Mouse (Mus musculus) liver, embryonic 11.5 days (tissue): ENCODE data around the gene Cebpb. TPM values are rescaled to one million over a fixed set of nuclear protein-coding genes. Genes with fewer than 3 reads are reported as not detected.
A peak's percentile ranks its signal among the peaks of the same experiment; 100 is the strongest.

Source experiments
- ATAC-seq: fragments of 200-750 bp; cut with Nextera tagmentation; replicated peaks from 2 replicates; pipeline ENCODE4 v1.8.0; 2017; ENCODE audit warnings: moderate number of reproducible peaks, mild to moderate bottlenecking, moderate TSS enrichment, moderate library complexity; ENCODE audit not compliant: low FRiP score
- DNase-seq: peaks from one replicate; pipeline ENCODE4 v3.0.0-alpha.2; 2017; ENCODE audit warnings: low spot score
- H3K27ac ChIP-seq: fragments of 300-500 bp; sonication (generic); 2 replicates; pipeline ENCODE4 v1.5.1; 2014; ENCODE audit warnings: mild to moderate bottlenecking, low read depth, low read length, control low read depth
- H3K27me3 ChIP-seq: fragments of 300-500 bp; sonication (generic); replicated peaks from 2 replicates; pipeline ENCODE4 v1.6.1; 2014; ENCODE audit warnings: low read length, mixed read lengths; ENCODE audit not compliant: control insufficient read depth, insufficient read depth
- H3K36me3 ChIP-seq: fragments of 300-500 bp; sonication (generic); 2 replicates; pipeline ENCODE4 v1.6.1; 2014; ENCODE audit warnings: mild to moderate bottlenecking, low read length, moderate library complexity, mixed read lengths; ENCODE audit not compliant: control insufficient read depth, insufficient read depth
- H3K4me1 ChIP-seq: fragments of 300-500 bp; sonication (generic); replicated peaks from 2 replicates; pipeline ENCODE4 v1.6.1; 2014; ENCODE audit warnings: low read length, mixed read lengths; ENCODE audit not compliant: control insufficient read depth, insufficient read depth
- H3K4me2 ChIP-seq: fragments of 300-500 bp; sonication (generic); 2 replicates; pipeline ENCODE4 v1.6.1; 2014; ENCODE audit warnings: mild to moderate bottlenecking, control low read depth, moderate library complexity
- H3K4me3 ChIP-seq: fragments of 300-500 bp; sonication (generic); 2 replicates; pipeline ENCODE4 v1.5.1; 2014; ENCODE audit warnings: low read depth, low read length, control low read depth
- H3K9ac ChIP-seq: fragments of 300-500 bp; sonication (generic); 2 replicates; pipeline ENCODE4 v1.6.1; 2014; ENCODE audit warnings: low read depth, low read length, control low read depth
- H3K9me3 ChIP-seq: fragments of 300-500 bp; sonication (generic); 2 replicates; pipeline ENCODE4 v1.6.1; 2016; ENCODE audit warnings: low read length, inconsistent platforms, mixed read lengths; ENCODE audit not compliant: control insufficient read depth
- WGBS: fragments of 180-500 bp; shearing (Covaris S2); extraction: QIAGEN DNeasy Blood & Tissue Kit; methylation state at CpG from one replicate; pipeline ENCODE4 v1.1.7; 2014; 5-methylcytosine and 5-hydroxymethylcytosine counted together
- polyA plus RNA-seq: library from polyadenylated mRNA; unstranded; fragments of >200 nt; fragmentation: Nextera tagmentation; extraction: Ambion mirVana; gene quantifications from 2 replicates; pipeline ENCODE4 v1.2.1, GENCODE M21; 2014

The Cebpb gene
- polyA plus RNA-seq, 1 experiment from 2014 or later = 13.9 TPM

GRCm38 (mm10) chr2:167652694-167653093, 36.0 kb upstream of the Cebpb start:
- DNase-seq (no peak), ATAC-seq (no peak)
- Histone ChIP-seq H3K4me1 (peaks cover 5% of the 10 kb centered on the region; the same call in 1 of the 2 replicates), H3K9ac (no peak overlapping the region), H3K27me3 (peaks cover 4% of the 10 kb centered on the region; the same call in 1 of the 2 replicates), H3K9me3 (no peaks in the 10 kb centered on the region), H3K36me3 (peaks cover 13% of the 10 kb centered on the region; the same call in 1 of the 2 replicates), H3K27ac (no peak overlapping the region), H3K4me2 (no peak overlapping the region), H3K4me3 (no peak overlapping the region)
- 76% methylated on average over 7 of the region's 7 CpGs for WGBS

- Histone ChIP-seq H3K27me3 (peaks cover 11% of the 10 kb centered on the region), H3K9me3 (no peaks in the 10 kb centered on the region), H3K9ac (no peak overlapping the region), H3K4me3 (no peak overlapping the region), H3K27ac (no peak overlapping the region; the same call in 1 of the 2 replicates), H3K36me3 (peaks cover 14% of the 10 kb centered on the region; the same call in 1 of the 2 replicates), H3K4me1 (peaks cover 18% of the 10 kb centered on the region), H3K4me2 (no peak overlapping the region)
- DNase-seq (no peak), ATAC-seq (no peak)
- 93% methylated on average over 10 of the region's 10 CpGs for WGBS
Measured at GRCm38 (mm10) chr2:167654911-167655600, 33.7 kb upstream of the Cebpb start.

- H3K4me2 ChIP-seq = peak overlapping the region; percentile 31
- ATAC-seq (no peak), DNase-seq (no peak)
- 0 out of 2 replicates have a peak overlapping the region, but pooled peaks have one; percentile 1 for H3K4me3 ChIP-seq
- H3K27ac ChIP-seq = peak overlapping the region; percentile 25; the same call in 1 of the 2 replicates
- H3K9ac ChIP-seq = peak overlapping the region; percentile 3; the same call in 1 of the 2 replicates
- peaks cover 11% of the 10 kb centered on the region; the same call in 1 of the 2 replicates for H3K36me3 ChIP-seq
- H3K27me3 ChIP-seq = peaks cover 7% of the 10 kb centered on the region; the same call in 1 of the 2 replicates
- no peaks in the 10 kb centered on the region for H3K9me3 ChIP-seq
- WGBS = 59% methylated on average over 16 of the region's 16 CpGs
- H3K4me1 ChIP-seq = peaks cover 29% of the 10 kb centered on the region
Measured at GRCm38 (mm10) chr2:167656629-167657478, 31.9 kb upstream of the Cebpb start.

GRCm38 (mm10) chr2:167657973-167658372, 30.7 kb upstream of the Cebpb start:
- Histone ChIP-seq H3K27ac (no peak overlapping the region), H3K9ac (no peak overlapping the region), H3K36me3 (peaks cover 6% of the 10 kb centered on the region; the same call in 1 of the 2 replicates), H3K27me3 (peaks cover 7% of the 10 kb centered on the region), H3K4me3 (no peak overlapping the region), H3K4me2 (no peak overlapping the region), H3K9me3 (no peaks in the 10 kb centered on the region), H3K4me1 (peaks cover 35% of the 10 kb centered on the region)
- DNase-seq (no peak), ATAC-seq (no peak)
- WGBS = 84% methylated on average over 4 of the region's 4 CpGs

GRCm38 (mm10) chr2:167658712-167659111, 30.0 kb upstream of the Cebpb start:
- peaks cover 6% of the 10 kb centered on the region; the same call in 1 of the 2 replicates for H3K36me3 ChIP-seq
- peak overlapping the region; percentile 5; the same call in 1 of the 2 replicates for H3K4me2 ChIP-seq
- H3K27ac ChIP-seq = no peak overlapping the region
- no peak for ATAC-seq
- peaks cover 35% of the 10 kb centered on the region for H3K4me1 ChIP-seq
- no peaks in the 10 kb centered on the region for H3K9me3 ChIP-seq
- H3K27me3 ChIP-seq = peaks cover 7% of the 10 kb centered on the region
- WGBS = 74% methylated on average over 11 of the region's 11 CpGs
- H3K9ac ChIP-seq = no peak overlapping the region
- H3K4me3 ChIP-seq = no peak overlapping the region
- DNase-seq = no peak

- WGBS = 65% methylated on average over 10 of the region's 10 CpGs
Measured at GRCm38 (mm10) chr2:167659177-167659846, 29.4 kb upstream of the Cebpb start.

GRCm38 (mm10) chr2:167659847-167660610, 28.7 kb upstream of the Cebpb start:
- peak overlapping the region; percentile 86 for H3K4me3 ChIP-seq
- 31% methylated on average over 13 of the region's 13 CpGs for WGBS
- H3K9ac ChIP-seq = peak overlapping the region; percentile 86
- H3K4me2 ChIP-seq = peak overlapping the region; percentile 99
- H3K27ac ChIP-seq = no peak overlapping the region
- DNase-seq = no peak
- H3K27me3 ChIP-seq = peaks cover 7% of the 10 kb centered on the region
- H3K36me3 ChIP-seq = peaks cover 3% of the 10 kb centered on the region; the same call in 1 of the 2 replicates
- peaks cover 35% of the 10 kb centered on the region for H3K4me1 ChIP-seq
- no peaks in the 10 kb centered on the region for H3K9me3 ChIP-seq
- ATAC-seq = no peak

More at GRCm38 (mm10) chr2:167659177-167659846, 29.4 kb upstream of the Cebpb start:
- no peak for DNase-seq
- ATAC-seq = no peak
- Histone ChIP-seq H3K27me3 (peaks cover 7% of the 10 kb centered on the region), H3K9me3 (no peaks in the 10 kb centered on the region), H3K4me3 (peak overlapping the region; percentile 86; the same call in 1 of the 2 replicates), H3K36me3 (peaks cover 6% of the 10 kb centered on the region; the same call in 1 of the 2 replicates), H3K9ac (peak overlapping the region; percentile 86; the same call in 1 of the 2 replicates), H3K27ac (no peak overlapping the region), H3K4me2 (peak overlapping the region; percentile 99), H3K4me1 (peaks cover 35% of the 10 kb centered on the region)
